Mouse (Mus musculus) liver, embryonic 16.5 days (tissue): ENCODE data around the gene Crp. TPM values are rescaled to one million over a fixed set of nuclear protein-coding genes. Genes with fewer than 3 reads are reported as not detected.

Experiments used
- polyA plus RNA-seq: library from polyadenylated mRNA; unstranded; fragments of >200 nt; fragmentation: Nextera tagmentation; extraction: Ambion mirVana; gene quantifications from 2 replicates; pipeline ENCODE4 v1.2.1, GENCODE M21; 2015

Crp gene
- polyA plus RNA-seq, 1 experiment from 2014 or later, result 74.9 TPM

Other genes starting within 250 kb of the Crp start
- 1.0 and 1.1 TPM in 2 replicates for gene Slamf9, start 222.7 kb upstream of the Crp start, polyA plus RNA-seq
- 0.81 and 2.5 TPM in 2 replicates for gene Igsf9, start 216.3 kb upstream of the Crp start, polyA plus RNA-seq
- gene Tagln2, start 198.0 kb upstream of the Crp start, polyA plus RNA-seq, result 112 and 113 TPM in 2 replicates
- 0.21 and 0.40 TPM in 2 replicates for gene Cfap45, start 177.3 kb upstream of the Crp start, polyA plus RNA-seq
- 0.05 TPM in 1 of 2 replicates, not detected in the other for gene Vsig8, start 142.1 kb upstream of the Crp start, polyA plus RNA-seq
- 0.11 and 0.15 TPM in 2 replicates for gene Slamf8, start 107.5 kb upstream of the Crp start, polyA plus RNA-seq
- gene Fcrl6, start 95.5 kb upstream of the Crp start, polyA plus RNA-seq, result 0.17 TPM in 1 of 2 replicates, not detected in the other
- gene Dusp23, start 65.1 kb upstream of the Crp start, polyA plus RNA-seq, result 5.4 and 5.6 TPM in 2 replicates
- 126 and 137 TPM in 2 replicates for gene Apcs, start 197.0 kb downstream of the Crp start, polyA plus RNA-seq